Mouse (Mus musculus) NIH3T3 (cell line): ENCODE measurements around the gene Sar1a.

Experiments
- DNase-seq: peaks from one replicate; pipeline ENCODE4 v3.0.0-alpha.2; 2012; ENCODE audit warnings: low read depth

Sar1a gene

DNA sequence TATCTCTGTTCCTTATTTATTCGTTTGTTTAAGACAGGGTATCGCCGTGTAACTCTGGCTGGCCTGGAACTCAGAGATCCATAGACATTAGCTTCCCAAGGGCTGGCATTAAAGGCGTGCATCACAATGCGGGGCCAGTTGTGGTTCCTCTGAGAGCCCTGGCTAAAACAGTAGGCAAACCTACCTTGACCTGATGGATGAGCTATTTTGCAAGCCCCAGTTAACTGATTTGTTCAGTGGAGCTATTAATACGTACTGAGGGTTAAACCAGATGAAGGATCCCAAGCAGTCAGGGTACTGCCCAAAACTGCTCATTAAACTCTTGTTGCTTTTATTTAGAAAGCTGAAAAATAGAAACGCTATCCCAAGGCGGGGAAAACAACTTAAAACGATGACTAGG is 554 bp upstream of the Sar1a start:
- no peak for DNase-seq

DNA sequence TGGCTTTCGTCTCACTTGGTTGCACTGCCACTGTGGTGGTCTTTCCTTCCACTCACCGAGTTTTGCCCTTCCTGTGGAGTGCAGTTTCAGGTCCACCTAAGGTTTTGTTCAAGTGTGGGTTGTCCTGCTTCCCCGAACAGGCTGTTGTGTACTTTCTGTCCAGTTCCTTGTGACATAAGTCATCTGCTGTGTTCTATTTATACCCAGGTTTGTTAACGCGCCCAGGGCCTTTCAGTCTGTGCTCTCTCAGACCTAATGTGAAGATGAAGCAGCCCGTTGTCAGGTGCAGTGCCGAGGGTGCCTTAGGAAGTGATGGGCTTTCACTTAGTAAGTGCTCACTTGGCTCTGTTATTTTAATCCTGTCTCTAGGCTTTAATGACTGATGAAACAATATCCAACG is 9.3 kb downstream of the Sar1a start:
- no peak for DNase-seq

DNA sequence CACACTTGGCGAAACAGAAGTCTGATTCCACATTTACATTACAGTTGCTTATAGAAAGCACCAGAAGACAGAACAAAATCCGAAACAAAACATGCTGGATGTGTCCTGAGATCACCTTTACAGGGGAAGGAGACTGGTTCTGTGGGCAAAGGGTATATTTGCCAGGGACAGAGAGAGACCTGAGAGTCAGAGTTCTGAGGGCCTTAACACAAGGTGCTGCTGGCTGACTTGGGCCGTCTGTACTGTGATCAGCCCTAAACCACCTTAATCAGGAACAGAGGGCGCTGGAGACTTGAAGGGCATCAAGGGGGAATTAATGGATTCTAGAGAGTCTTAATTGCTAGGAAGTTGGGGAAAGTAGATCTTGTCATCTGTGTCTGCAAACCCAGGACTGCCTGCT is 13.5 kb downstream of the Sar1a start:
- DNase-seq, result no peak

DNA sequence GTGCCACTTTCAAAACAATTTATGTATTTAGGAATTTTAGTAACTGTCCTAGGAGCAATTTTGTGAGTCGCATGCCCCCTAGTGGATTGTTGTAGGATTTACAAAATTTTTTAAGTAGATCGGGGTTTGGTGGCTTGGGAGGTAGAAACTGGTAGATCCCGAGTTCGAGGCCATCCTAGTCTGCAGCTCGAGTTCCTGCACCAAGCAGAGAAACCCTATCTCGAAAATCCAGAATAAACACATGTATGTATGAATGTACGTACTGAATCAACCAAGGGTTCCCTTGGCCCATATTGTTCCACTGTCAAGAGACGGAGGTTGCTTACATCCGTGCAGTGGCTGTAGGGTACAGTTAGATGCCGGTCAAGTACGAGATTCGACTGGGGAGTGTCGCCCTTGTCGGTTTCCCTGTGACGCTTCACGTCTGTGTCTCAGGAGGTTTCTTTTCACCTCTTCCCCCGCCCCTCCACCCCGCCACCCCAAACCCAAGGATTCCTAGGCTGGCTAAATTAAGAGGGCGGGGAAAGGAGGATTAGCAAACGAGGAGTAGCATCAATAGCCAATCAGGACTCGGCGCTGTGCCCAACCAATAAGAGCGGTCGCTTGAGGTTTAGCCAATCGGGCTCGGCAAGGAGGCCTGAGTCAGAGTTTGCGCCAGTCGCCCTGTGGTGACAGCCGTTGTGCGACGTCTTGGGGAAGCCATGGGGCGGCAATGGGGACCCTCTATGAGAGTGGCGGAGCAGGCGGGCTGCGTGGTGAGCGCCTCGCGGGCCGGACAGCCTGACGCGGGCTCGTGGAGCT is 15.0 kb downstream of the Sar1a start, which contains the start of gene Tysnd1:
Gene Tysnd1 (plus strand): TSS at position 645 of the 801 bp plus-strand sequence.
- DNase-seq, result peak; percentile 100

DNA sequence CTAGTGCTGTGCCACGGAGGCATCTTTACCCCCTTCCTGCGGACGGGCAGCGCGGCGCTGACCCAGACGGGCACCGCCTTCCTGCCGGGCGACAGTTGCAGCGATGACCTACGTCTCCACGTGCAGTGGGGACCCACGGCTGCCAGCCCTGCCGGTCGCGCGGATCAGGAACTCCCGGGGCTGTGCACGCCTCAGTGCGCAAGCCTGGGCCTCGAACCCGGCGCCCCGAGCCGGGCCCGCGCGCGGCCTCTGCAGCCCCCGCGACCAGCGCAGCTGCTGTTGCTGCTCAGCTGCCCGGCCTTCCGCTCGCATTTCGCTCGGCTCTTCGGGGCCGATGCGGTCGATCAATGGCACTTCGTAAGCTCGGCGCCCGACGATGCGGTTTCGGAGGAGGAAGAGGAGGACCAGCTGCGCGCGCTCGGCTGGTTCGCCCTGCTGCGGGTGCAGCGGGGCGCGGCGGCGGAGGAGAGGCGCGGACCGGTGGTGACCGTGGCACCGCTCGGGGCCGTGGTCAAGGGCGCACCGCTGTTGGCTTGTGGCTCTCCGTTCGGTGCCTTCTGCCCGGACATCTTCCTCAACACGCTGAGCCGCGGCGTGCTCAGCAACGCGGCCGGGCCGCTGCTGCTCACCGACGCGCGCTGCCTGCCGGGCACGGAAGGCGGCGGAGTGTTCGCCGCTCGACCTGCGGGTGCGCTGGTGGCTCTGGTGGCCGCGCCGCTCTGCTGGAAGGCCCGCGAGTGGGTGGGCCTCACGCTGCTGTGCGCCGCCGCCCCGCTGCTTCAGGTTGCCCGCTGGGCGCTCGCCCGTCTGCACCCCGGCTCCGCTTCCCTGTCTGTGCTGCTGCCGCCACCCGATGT is 15.8 kb downstream of the Sar1a start:
- peak; percentile 39 for DNase-seq

DNA sequence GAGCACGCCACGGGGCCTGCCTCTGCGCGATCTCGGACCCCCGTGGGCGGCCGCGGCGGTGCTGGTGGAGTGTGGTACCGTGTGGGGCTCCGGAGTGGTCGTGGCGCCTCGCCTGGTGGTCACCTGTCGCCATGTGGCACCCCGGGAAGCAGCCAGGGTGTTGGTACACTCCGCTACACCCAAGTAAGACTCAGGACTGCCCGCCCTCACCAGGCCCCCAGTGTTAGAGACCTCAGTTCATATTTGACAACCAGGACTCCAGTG is 16.4 kb downstream of the Sar1a start:
- no peak for DNase-seq

DNA sequence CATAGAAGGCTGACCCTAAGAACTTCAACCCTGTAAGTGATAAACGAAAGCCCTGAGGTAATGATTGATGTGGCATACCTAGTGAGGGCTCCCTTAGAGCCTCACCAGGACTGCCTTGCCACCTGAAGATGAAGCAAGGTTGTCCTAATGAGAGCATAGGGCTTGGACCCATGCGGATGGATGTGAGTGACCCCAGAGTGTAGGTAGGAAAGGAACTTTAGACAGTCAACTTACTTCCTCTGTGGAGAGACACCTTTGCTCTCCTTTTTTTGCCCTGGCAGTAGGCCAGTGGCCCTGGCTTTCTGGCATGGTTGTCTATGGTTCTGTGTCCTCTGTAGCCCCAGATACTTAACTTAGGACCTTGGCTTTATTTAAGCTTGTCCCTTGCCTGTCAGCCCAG is 16.9 kb downstream of the Sar1a start:
- DNase-seq, result no peak

DNA sequence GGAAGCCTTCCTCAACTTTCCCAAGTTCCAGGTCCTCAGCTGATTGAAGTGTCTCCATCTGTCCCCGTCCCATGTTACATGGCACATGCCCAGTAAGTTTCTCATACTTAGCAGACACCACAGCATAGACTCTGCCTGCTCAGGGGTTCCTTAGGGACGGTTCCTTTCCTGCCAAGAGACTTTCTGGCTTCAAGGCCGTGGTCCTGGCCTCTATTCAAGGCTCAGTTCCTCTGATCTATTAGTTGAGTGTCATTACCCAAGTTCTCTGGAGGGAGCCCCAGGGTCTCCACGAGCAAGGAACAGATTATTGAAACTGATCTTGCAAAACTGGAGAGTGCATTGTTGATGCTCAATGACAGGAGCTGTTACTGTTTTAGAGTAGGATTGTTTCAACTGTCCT is 24.6 kb downstream of the Sar1a start:
- DNase-seq, result no peak

DNA sequence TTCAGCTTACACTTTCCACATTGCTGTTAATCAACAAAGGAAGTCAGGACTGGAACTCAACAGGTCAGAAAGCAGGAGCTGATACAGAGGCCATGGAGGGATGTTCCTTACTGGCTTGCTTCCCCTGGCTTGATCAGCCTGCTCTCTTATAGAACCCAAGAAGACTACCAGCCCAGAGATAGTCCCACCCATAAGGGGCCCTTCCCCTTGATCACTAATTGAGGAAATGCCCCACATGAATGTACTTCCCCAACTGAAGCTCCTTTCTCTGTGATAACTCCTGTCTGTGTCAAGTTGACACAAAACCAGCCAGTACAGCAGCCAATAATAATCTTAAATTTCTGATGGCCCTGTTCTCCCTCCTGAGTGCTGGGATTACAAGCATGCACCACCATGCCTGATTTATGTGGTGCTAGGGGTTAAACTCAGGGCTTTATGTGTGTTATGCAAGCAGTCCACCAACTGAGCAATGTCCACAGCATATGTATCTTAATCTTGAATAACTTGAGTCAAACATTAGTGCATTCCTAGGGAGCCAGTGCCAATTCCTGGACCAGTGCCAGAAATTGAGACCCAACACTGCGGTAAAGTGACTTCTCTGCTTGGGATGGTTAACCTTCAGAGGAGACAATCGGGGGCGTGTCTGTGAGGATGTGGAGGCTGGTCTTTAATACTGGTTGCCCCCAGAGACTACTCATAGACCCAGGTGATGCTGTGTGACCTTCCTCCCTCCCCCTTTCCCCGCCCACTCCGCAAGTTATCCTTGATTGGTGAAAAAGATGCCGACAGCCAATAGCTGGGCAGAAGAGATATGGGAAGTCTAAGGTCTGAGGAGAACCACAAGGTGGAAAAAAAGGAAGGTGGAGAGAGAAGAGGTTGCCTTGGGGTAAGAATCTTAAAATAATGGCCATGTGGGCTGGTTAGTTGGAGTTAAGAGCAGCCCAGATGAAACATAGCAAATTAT is 26.6 kb downstream of the Sar1a start:
- DNase-seq, result no peak

DNA sequence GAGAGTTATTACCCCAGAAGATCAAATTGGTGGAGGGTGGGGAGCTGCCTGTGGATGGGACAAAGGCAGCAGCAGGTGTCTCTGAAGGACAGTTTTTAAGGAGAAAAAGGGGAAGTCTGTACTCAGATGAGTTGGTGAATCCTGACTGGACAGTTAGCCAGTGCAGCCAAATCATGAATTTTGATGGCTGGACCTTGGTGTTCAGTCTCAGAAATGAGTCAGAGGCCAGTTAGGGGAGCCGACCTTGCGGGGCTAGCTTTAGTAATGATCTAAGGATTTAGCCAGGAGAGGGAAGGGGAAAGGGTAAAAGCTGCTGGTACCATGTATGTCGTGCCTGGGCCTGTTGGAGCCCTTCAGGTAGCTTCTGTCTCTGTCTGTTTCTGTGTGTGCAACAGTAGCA is 33.5 kb downstream of the Sar1a start:
- DNase-seq, result no peak

DNA sequence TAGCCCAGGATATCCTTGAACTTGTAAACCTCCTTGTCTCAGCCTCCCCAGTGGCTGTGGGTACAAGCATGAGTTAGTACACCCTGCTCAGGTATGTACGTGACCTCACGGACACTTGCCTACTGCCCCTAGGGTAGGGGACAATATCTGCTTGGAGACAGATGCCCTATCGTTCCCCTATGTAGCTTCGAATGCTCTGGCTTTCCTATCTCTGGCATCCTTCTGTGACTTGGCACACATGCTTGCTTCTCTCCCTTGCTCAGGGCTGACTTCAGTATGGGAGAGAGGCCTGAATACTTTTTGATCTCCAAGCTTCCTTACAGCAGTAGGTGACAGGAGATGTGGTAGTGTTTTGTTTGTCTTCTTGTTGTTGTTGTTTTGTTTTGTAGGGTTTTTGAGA is 34.0 kb downstream of the Sar1a start:
- no peak for DNase-seq

DNA sequence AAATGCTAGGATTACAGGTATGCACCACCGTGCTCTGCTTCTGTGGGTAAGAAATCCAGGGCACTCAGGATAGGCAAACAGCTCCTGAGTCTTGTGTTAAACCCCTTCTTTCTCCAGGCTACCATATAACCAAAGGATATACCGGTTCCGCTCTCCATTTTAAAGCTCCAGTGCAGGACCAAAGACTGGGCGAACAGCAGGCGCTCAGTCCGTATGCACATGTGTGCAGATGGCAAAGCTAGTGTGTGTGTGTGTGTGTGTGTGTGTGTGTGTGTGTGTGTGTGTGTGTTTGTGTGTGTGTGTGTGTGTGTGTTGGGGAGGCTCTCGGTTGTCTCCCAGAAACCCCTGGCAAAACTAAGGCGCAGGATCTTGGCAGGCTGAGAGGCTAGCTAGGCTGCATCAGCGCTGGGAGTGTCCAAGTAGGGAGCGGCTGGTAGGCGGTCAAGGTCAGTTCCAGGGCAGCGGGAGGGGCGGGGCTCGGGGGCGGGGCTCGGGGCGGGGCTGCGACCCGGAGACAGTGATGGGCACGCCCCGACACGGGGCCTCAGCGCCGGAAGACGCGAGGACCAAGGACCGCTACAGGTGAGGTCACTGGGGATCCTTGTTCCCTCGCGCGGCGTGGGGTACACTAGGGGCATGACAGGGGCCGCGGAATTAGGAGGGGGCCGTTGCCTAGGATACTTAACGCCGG is 34.8 kb downstream of the Sar1a start, which contains the start of gene Aifm2:
Gene Aifm2 (plus strand): TSS at position 493 of the 691 bp plus-strand sequence.
- peak; percentile 90 for DNase-seq

DNA sequence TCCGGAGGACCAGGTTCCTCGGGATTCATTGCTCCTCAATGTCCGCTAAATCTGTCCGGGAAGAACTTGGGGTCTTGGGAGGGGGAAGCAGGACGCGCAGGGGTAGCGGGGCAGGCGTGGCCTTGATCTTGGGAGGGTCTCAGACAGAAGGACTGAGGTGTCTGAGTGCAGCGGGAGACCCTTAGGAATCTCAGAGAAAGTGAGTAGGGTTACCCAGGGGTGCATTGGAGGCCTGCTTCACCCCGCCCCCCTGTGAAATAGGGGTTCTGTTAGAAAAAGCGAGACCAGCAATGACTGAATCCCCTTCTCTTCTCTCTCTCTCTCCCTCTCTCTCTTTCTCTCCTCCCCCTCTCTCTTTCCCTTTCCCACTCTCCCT is 35.4 kb downstream of the Sar1a start:
- no peak for DNase-seq

DNA sequence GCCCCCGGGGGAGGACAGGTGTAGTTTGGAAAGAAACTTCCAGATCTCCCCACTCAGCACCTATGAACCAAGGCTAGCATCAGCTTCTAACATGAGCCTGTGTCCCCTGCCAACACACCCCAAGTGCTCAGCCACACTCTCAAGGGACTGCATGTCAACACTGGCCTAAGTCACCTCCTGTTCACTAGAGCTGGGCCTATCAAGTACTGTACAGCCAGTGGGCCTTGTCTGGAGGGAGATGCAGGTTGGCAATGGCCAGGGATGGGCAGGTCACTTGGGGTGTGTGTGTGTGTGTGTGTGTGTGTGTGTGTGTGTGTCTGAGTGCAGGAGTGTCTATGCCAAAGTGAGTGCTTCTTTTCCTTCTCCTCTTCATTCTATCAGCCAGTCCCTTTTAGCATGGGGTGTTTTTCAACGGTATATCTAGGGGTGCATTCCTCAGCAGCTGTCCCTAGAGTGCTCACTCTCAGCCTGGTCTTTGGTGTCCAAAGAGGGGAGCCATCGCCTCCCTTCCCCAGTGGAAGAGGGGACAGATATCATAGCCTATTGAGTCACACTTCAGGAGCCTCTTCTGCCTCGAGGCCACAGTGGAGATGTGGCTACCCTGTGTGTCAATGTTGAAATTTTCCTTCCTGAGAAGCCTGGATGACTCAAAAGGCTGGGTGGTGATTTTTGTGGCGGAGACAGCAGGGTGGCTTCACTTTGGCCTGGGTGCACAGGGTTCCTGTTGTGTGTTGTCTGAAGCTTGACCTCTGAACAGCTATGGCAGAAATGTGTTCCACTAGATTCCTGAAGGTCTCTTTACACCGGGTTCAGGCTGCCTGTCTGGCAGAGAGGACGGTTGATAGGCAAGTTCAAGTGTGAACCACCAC is 36.1 kb downstream of the Sar1a start:
- no peak for DNase-seq

DNA sequence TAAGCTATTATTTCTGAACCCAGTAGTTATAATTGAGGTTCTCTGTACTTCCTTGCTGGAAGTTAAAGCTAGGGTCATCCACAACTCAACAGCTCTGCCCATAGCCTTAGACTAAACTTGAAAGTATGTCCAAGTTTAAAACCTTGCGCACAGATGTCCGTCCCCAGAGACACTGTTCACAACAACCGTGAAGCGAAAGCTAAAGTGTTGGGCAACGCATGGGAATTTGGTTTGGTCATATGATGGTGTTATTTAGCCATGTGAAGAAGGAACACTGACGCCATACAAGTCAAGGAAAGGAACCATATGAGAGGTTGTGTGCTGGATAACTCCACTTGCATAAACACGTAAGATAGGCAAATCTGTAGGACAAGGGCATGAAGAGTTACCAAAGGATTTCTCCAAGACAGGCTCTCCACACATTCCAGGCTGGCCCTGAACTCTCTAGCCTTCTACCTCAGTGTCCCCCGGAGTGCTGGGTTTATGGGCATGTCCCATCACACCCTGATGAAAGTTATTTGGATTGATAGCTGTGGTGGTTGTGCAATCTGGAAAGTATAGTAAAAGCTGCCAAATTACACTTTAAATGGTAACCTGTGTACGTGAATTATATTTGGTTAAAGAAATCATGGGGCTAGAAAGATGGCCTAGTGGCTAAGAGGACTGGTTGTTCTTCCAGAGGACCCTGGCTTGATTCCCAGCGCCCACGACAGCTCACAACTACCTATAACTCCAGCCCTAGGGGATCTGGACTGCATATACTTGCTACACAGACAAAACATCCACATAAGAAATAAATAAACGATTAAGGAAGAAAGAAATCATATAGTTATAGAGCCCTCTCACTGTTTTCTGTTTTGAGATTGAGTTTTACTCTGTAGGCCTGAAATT is 37.6 kb downstream of the Sar1a start:
- DNase-seq, result peak; percentile 40

DNA sequence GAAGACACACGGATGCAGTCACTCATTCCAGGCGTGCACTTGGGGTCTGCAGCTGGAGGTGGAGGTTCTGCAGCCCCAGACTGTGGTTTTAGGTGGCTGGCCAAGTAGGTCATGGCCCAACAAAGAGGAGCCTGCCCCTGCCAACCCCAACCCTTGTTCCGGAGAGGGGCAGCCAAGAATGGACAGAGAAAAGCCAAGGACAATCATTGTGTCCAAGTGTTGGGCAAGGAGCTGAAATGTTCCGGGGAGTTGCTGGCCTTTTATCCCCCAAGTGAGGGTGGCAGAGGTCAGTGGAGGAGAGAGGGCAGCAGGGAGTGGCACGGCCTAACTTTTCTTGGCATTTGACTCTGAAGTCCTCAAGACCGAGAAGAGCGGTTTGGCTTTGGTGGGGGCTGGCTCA is 40.2 kb downstream of the Sar1a start:
- no peak for DNase-seq

DNA sequence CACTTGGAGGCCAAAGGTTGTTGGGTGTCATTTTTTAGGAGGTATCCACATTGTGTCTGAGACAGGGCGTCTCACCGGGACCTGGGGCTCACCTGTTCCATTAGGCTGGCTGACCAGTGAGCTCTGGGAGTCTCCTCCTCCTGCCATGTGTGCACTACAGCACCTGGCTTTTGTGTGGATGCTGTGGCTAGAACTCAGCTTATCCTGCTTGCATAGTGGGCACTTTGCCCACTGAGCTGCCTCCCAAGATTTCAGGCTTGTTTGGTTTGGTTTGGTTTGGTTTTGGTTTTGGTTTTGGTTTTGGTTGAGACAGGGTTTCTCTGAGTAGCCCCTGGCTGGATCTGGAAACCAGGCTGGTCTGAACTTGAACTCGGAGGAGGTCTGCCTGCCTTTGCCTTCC is 42.1 kb downstream of the Sar1a start:
- peak; percentile 64 for DNase-seq

DNA sequence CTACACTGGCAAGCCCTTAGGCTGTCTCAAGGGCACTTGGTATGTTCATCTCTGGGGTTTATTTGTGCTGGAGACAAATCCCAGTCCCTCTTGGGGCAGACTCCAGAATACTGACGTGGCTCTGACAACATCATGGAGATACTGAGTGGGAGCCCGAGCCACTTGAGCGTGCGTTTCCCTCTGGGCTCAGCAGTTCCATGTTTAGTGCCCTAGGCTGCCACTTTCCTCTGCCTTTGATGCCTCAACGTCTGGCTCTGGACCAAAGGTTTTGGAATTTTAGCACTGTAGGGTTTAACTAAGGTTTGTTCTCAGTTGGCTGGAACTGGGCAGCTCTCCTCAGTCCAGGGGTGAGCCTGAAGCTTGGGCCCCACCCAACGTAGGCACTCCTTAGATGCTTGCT is 43.2 kb downstream of the Sar1a start:
- DNase-seq, result peak; percentile 40

DNA sequence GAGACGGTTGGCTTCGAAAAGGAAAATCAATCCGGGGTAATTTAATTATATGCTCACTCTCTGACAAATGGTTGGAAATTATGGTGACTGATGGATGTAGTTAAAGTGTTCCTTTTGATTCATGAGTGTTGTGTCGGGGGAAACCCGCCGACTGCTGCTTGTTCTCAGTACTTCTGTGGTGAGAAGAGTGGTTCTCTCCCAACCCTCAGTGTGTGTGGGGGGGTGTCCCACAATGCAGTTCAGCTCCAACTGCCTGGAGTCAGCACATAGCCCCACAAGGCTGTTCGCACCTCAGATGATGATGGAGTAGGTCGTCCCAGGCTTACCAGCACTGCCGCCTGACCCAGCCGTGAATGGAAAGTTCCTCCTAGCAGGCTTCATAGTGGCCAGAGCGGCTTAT is 49.1 kb downstream of the Sar1a start:
- DNase-seq, result no peak

DNA sequence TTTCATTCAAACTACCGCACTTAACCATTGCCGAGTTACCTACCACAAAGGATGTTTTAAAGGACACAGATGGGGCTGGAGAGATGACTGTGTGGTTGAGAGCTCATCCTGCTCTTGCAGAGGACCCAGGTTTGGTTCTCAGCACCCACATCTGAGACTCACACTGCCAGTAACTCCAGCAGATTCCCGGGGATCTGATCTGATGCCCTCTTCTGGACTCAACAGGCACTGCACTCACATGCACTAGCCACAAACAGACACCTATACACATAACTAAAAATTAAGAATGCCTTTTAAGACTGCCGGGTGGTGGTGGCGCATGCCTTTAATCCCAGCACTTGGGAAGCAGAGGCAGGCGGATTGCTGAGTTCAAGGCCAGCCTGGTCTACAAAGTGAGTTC is 50.1 kb downstream of the Sar1a start:
- no peak for DNase-seq
